20 mouse cellular contexts compared by ENCODE assay signal in the genomic region with DNA sequence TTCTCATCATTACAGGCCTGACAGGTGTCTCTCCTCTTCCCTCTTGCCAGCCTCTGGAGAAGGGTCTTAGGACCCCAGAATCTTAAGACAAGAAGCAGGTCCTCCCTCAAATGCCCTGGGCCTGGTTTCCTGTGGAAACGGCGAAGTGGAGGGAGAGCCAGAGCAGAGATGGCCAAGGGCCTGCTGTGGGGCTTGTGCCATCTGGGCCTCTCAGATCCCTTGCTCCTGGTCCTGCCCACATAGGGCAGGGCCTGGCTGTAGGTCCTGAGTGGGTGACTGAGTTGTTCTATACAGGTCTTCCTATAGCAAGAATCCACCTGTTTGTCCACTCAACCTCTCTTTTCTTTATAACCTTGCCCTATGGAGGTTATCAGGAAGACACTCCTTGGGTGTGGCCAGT. TPM values are rescaled to one million over a fixed set of nuclear protein-coding genes. Genes with fewer than 3 reads are reported as not detected.
A peak's percentile ranks its signal among the peaks of the same experiment; 100 is the strongest.
DNase-seq lines count a peak whose midpoint lies in the region; ATAC-seq and TF ChIP-seq lines count a peak whose summit lies in the region.
"Had no signal": no experiment of that assay in that cellular context is flagged by ENCODE, and none has a peak within 500 bp of the region (broad histone marks: within the 10 kb centered on the region; RNA-seq: fewer than 3 reads in every experiment).

No protein-coding gene starts in this region.

- peaks cover 51% of the 10 kb centered on the region for H3K36me3 ChIP-seq in liver, adult 2 months (ENCODE audit: control insufficient read depth, insufficient read depth, low read length)
- H3K36me3 ChIP-seq in liver, postnatal 0 days (replicated peaks; ENCODE audit: insufficient read depth, low read length), result peaks cover 29% of the 10 kb centered on the region
- H3K36me3 ChIP-seq in liver, embryonic 15.5 days (replicated peaks), result peaks cover 44% of the 10 kb centered on the region
- H3K36me3 ChIP-seq: embryonic facial prominence, embryonic 10.5 days; hindbrain, embryonic 12.5 days; lung, embryonic 15.5 days; stomach, embryonic 15.5 days had no signal

- no peaks in the 10 kb centered on the region for H3K9me3 ChIP-seq in liver, postnatal 0 days (ENCODE audit: low read length)
- H3K9me3 ChIP-seq in liver, embryonic 15.5 days (replicated peaks), result no peaks in the 10 kb centered on the region
- H3K9me3 ChIP-seq: embryonic facial prominence, embryonic 10.5 days; hindbrain, embryonic 12.5 days; kidney, embryonic 15.5 days; limb, embryonic 15.5 days; lung, embryonic 15.5 days; stomach, embryonic 15.5 days had no signal

- WGBS in liver, adult 2 months, result 29% methylated on average over 2 of the region's 2 CpGs
- WGBS in liver, postnatal 0 days (ENCODE audit: insufficient replicate concordance), result 79% methylated on average over 2 of the region's 2 CpGs
- WGBS in cerebellum, adult 2 months, result 2% methylated on average over 2 of the region's 2 CpGs
- WGBS in liver, embryonic 15.5 days (ENCODE audit: insufficient replicate concordance), result 63% methylated on average over 2 of the region's 2 CpGs

- H3K27ac ChIP-seq in liver, adult 2 months (replicated peaks; ENCODE audit: insufficient read depth, low read depth, low read length), result peak overlapping the region; percentile 46
- no peak overlapping the region for H3K27ac ChIP-seq in liver, postnatal 0 days (ENCODE audit: low read depth)
- peak overlapping the region; percentile 9 for H3K27ac ChIP-seq in cerebellum, adult 2 months (ENCODE audit: insufficient read depth, low read length)
- no peak overlapping the region for H3K27ac ChIP-seq in liver, embryonic 15.5 days (replicated peaks)
- H3K27ac ChIP-seq: embryonic facial prominence, embryonic 10.5 days; hindbrain, embryonic 12.5 days; kidney, embryonic 15.5 days; limb, embryonic 15.5 days; lung, embryonic 15.5 days; stomach, embryonic 15.5 days had no signal

- H3K79me2 ChIP-seq in liver, adult 2 months (ENCODE audit: control insufficient read depth, insufficient read depth, low read length), result peaks cover 27% of the 10 kb centered on the region; the same call in 1 of the 2 replicates

- ATAC-seq in liver, postnatal 0 days, result no peak
- no peak for ATAC-seq in liver, embryonic 15.5 days (ENCODE audit: insufficient read depth)
- ATAC-seq: forebrain, postnatal 0 days; intestine, postnatal 0 days had no signal

- TF ChIP-seq EP300 in liver, postnatal 0 days (IDR thresholded peaks at IDR 0.05; ENCODE audit: low read depth), result no peak

- H3K4me3 ChIP-seq in liver, adult 2 months (ENCODE audit: insufficient read depth, low read depth, low read length), result no peak overlapping the region
- H3K4me3 ChIP-seq in liver, postnatal 0 days (ENCODE audit: low read depth, low read length), result no peak overlapping the region
- no peak overlapping the region for H3K4me3 ChIP-seq in cerebellum, adult 2 months (replicated peaks; ENCODE audit: insufficient read depth, low read depth, low read length)
- H3K4me3 ChIP-seq in liver, embryonic 15.5 days (replicated peaks), result no peak overlapping the region
- H3K4me3 ChIP-seq: embryonic facial prominence, embryonic 10.5 days; hindbrain, embryonic 12.5 days; kidney, embryonic 15.5 days; limb, embryonic 15.5 days; lung, embryonic 15.5 days; stomach, embryonic 15.5 days had no signal

- no peak for TF ChIP-seq CTCF in liver, adult 2 months (IDR thresholded peaks at IDR 0.05; ENCODE audit: low read depth, low read length)
- TF ChIP-seq CTCF in liver, postnatal 0 days (IDR thresholded peaks at IDR 0.05; ENCODE audit: low read depth), result no peak
- TF ChIP-seq CTCF in cerebellum, adult 2 months (IDR thresholded peaks at IDR 0.05; ENCODE audit: borderline replicate concordance, insufficient read depth, low read depth, low read length), result no peak

- no peak overlapping the region; the same call in 1 of the 2 replicates for H3K9ac ChIP-seq in liver, adult 2 months (ENCODE audit: low read depth, low read length)
- H3K9ac ChIP-seq in liver, postnatal 0 days (replicated peaks), result no peak overlapping the region
- H3K9ac ChIP-seq in liver, embryonic 15.5 days, result no peak overlapping the region
- H3K9ac ChIP-seq: forebrain, postnatal 0 days; hindbrain, embryonic 12.5 days; kidney, embryonic 15.5 days; limb, embryonic 15.5 days; lung, embryonic 15.5 days; stomach, embryonic 15.5 days had no signal

- peak; percentile 24 for DNase-seq in liver, adult 2 months (ENCODE audit: extremely low read depth, low read depth, low spot score)
- DNase-seq in liver, postnatal 0 days, result no peak
- peak; percentile 60 to 73 for DNase-seq in cerebellum, adult 2 months
- peak; percentile 56 to 57 for DNase-seq in cerebellum, postnatal 14 days
- no peak for DNase-seq in spleen, postnatal 14 days (ENCODE audit: low spot score in 2 of 2)
- DNase-seq in urinary bladder, postnatal 36 days (ENCODE audit: low spot score in 2 of 2), result no peak
- DNase-seq: adrenal gland, postnatal 25 days; forebrain, postnatal 0 days; gastrocnemius, postnatal 36 days; kidney, postnatal 4 days; lung, postnatal 4 days; thymus, adult 2 months had no signal

- H3K27me3 ChIP-seq in liver, adult 2 months (ENCODE audit: control insufficient read depth, insufficient read depth, low read length), result no peaks in the 10 kb centered on the region
- no peaks in the 10 kb centered on the region for H3K27me3 ChIP-seq in liver, postnatal 0 days (ENCODE audit: insufficient read depth, low read length)
- no peaks in the 10 kb centered on the region for H3K27me3 ChIP-seq in cerebellum, adult 2 months (ENCODE audit: control insufficient read depth, insufficient read depth, low read length)
- no peaks in the 10 kb centered on the region for H3K27me3 ChIP-seq in liver, embryonic 15.5 days
- H3K27me3 ChIP-seq: hindbrain, embryonic 12.5 days; kidney, embryonic 15.5 days; limb, embryonic 15.5 days; lung, embryonic 15.5 days; stomach, embryonic 15.5 days had no signal

- peaks cover 62% of the 10 kb centered on the region for H3K4me1 ChIP-seq in liver, adult 2 months (ENCODE audit: control insufficient read depth, insufficient read depth, low read length)
- peaks cover 16% of the 10 kb centered on the region for H3K4me1 ChIP-seq in liver, postnatal 0 days (ENCODE audit: insufficient read depth)
- peaks cover 61% of the 10 kb centered on the region for H3K4me1 ChIP-seq in cerebellum, adult 2 months (ENCODE audit: control insufficient read depth, insufficient read depth, low read length)
- H3K4me1 ChIP-seq in liver, embryonic 15.5 days (replicated peaks), result peaks cover 37% of the 10 kb centered on the region
- H3K4me1 ChIP-seq: lung, embryonic 15.5 days had no signal

- TF ChIP-seq POLR2A in liver, adult 2 months (IDR thresholded peaks at IDR 0.05; ENCODE audit: extremely low read depth, insufficient read depth, low read length), result no peak
- TF ChIP-seq POLR2A in cerebellum, adult 2 months (IDR thresholded peaks at IDR 0.05; ENCODE audit: borderline replicate concordance, insufficient read depth, low read length), result no peak

- H3K4me2 ChIP-seq in liver, postnatal 0 days (ENCODE audit: low read depth, low read length), result no peak overlapping the region
- H3K4me2 ChIP-seq in liver, embryonic 15.5 days, result peak overlapping the region; percentile 1; the same call in 1 of the 2 replicates
- H3K4me2 ChIP-seq: hindbrain, embryonic 12.5 days; kidney, embryonic 15.5 days; limb, embryonic 15.5 days; lung, embryonic 15.5 days; stomach, embryonic 15.5 days had no signal

RNA-seq across cellular contexts. Expression of gene Arap1, which starts 12.6 kb away (rescaled TPM):
- 43.8 and 51.0 TPM in 2 replicates for total RNA-seq in liver, adult 2 months (2014; rRNA removed)
- 88.2 and 89.2 TPM in 2 replicates for polyA plus RNA-seq in liver, adult 2 months (2012; rRNA removed)
- polyA plus RNA-seq in liver, postnatal 0 days (2015; fragmentation: Nextera tagmentation; extraction: Ambion mirVana), result 16.0 and 18.1 TPM in 2 replicates
- polyA plus RNA-seq in cerebellum, adult 2 months (2012; rRNA removed), result 41.8 and 44.8 TPM in 2 replicates
- 14.5 and 19.8 TPM in 2 replicates for polyA plus RNA-seq in liver, embryonic 15.5 days (2015; fragmentation: Nextera tagmentation; extraction: Ambion mirVana)

RNA-seq across cellular contexts. Expression of gene Stard10, which starts 18.3 kb away (rescaled TPM):
- 779 and 846 TPM in 2 replicates for total RNA-seq in liver, adult 2 months (2014; rRNA removed)
- 1,131 and 1,407 TPM in 2 replicates for polyA plus RNA-seq in liver, adult 2 months (2012; rRNA removed)
- polyA plus RNA-seq in liver, postnatal 0 days (2015; fragmentation: Nextera tagmentation; extraction: Ambion mirVana), result 361 and 384 TPM in 2 replicates
- 119 and 123 TPM in 2 replicates for polyA plus RNA-seq in cerebellum, adult 2 months (2012; rRNA removed)
- polyA plus RNA-seq in liver, embryonic 15.5 days (2015; fragmentation: Nextera tagmentation; extraction: Ambion mirVana), result 122 and 143 TPM in 2 replicates

RNA-seq across cellular contexts. Expression of gene Atg16l2, which starts 33.2 kb away (rescaled TPM):
- total RNA-seq in liver, adult 2 months (2014; rRNA removed), result 8.7 and 9.1 TPM in 2 replicates
- polyA plus RNA-seq in liver, adult 2 months (2012; rRNA removed), result 8.2 and 13.8 TPM in 2 replicates
- 4.9 and 5.3 TPM in 2 replicates for polyA plus RNA-seq in liver, postnatal 0 days (2015; fragmentation: Nextera tagmentation; extraction: Ambion mirVana)
- 60.5 and 62.6 TPM in 2 replicates for polyA plus RNA-seq in cerebellum, adult 2 months (2012; rRNA removed)
- 5.2 and 5.9 TPM in 2 replicates for polyA plus RNA-seq in liver, embryonic 15.5 days (2015; fragmentation: Nextera tagmentation; extraction: Ambion mirVana)

Comparison
In these comparisons a context has a peak if more than half of its experiments do, and no peak if none do; other contexts are left out.
1. DNase-seq: peak in liver, adult 2 months (single experiment), cerebellum, adult 2 months (2 of 2) and cerebellum, postnatal 14 days (2 of 2); none in liver, postnatal 0 days (single experiment), spleen, postnatal 14 days (0 of 2) and urinary bladder, postnatal 36 days (0 of 2).
2. H3K27ac ChIP-seq: peak in liver, adult 2 months (single experiment) and cerebellum, adult 2 months (single experiment); none in liver, postnatal 0 days (single experiment) and liver, embryonic 15.5 days (single experiment).